Mouse (Mus musculus) adrenal gland, adult (tissue): ENCODE data around the gene Reck.
A peak's percentile ranks its signal among the peaks of the same experiment; 100 is the strongest.

Experiments
- DNase-seq, 2 experiments: peaks; one replicate each; pipeline ENCODE4 v3.0.0; 2022 to 2023; ENCODE audit warnings: low spot score in 1 of 2; ENCODE audit not compliant: inconsistent age in 2 of 2

Reck gene

DNA sequence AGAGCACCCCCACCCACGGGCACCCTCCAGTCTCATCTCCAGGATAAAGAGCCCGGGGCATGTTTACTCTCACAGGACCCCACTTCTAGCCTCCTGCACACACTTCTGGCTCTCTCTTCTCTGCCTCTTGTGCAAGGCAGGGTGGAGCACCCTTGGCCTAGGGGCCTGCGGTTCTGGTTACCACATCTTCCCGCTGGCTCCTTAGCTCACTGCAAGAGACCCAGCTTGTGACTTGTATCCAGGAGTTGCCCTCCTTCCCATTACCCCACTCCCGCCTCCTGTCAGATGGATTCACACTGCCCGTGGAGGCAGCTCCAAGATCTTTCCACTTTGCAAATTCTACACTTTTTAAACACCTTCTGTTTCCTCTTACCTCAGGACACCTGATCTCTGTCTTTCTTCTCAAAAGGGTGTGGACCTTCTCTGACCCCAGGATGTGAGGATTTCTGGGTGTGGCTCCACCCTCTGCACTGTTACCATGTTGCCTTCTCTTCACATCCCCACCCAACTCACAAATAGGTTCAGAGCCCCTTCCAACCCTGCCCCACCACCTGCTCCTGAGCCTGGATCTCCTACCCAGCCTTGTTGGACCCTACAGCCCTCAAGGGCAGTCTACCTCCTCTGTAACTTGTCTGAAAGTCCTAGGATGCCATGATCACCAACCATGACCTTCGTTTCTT lies 90.7 kb downstream of the Reck start:
- DNase-seq: peak in 1 of 2 experiments; percentile 24

DNA sequence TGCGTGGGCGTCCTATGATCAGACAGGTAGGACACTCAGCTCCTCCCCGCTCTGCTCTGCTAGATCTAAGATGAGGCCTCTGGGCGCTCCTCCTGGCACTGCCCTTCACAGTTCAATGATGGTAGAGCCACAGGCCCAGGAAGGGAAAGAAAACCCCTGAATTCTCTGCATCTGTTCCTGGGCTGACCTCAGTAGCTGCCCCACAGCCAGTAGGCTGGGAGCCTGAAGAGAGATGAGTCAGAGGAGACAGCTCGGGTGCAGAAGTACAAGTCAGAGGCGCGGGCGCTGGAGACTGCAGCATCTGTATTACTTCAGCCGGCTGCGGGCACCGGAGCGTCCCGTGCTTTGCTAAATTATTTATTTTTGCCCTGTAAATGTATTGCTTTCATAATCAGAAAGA lies 93.3 kb downstream of the Reck start:
- DNase-seq: peak; percentile 86 to 91

DNA sequence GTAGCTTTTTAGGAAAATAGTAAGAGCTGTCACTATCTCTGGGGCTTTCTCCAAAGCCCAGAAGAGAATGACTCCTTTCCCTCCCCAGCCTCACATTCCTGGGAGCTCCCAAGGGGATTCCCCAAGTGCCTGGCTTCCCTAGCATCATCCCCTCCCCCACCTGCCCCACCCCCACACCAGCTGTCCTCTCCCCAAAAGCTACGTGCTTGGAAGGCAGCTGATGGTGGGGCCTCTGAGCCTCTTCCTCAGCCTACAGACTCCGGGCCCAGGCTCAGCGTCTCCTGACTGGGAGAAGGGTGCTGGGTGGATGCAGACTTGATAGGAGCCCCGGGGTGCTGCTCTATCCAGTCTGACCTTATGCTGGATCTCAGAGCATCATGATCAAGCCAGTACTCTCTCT lies 94.0 kb downstream of the Reck start:
- DNase-seq: no peak

DNA sequence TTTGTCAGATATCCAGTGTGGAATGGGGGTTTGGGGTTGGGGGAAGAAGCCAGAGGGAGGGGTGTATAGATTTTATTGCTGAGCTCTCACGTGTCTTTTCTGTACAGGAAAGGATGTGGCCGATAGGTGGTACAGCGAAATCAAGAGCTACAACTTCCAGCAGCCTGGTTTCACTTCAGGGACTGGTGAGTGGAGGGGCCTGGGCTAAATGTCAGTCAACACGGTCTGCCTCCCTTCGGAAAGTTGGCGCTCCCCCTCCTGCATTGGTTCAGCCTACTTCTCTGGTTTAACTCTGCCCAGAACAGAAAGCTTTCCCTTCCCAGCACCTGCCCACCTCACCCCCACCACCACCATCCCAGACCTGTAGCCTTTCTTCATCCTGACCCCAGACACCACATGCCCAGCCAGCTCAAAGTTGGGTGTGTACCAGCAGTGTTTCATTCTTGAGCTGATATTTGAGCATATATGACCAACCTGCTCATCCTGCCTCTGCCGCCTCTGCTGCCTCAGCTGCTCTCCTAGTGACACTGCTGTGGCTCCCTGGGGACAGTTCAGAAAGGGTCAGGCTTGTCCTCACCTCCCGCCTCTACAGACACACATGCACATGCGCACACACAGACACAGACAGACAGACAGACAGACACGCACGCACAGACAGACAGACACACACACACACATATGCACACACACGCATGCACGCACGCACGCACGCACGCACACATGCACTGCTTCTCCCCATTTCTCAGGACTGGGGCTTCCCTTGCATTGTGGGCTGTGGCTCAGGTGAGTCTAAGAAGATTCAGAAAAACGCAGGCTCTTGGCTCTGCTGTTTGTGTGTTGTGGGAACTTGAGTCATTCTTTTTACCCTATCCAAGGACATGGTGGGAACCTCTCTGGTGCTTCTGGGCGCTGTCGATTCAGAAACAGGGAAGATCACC lies 95.3 kb downstream of the Reck start:
- DNase-seq: peak in 1 of 2 experiments; percentile 27

GRCm38 (mm10) chr4:43971541-43972136 lies 96.3 kb downstream of the Reck start:
- no peak for DNase-seq

GRCm38 (mm10) chr4:43972137-43972591 lies 96.8 kb downstream of the Reck start:
- peak; percentile 58 to 85 for DNase-seq

DNA sequence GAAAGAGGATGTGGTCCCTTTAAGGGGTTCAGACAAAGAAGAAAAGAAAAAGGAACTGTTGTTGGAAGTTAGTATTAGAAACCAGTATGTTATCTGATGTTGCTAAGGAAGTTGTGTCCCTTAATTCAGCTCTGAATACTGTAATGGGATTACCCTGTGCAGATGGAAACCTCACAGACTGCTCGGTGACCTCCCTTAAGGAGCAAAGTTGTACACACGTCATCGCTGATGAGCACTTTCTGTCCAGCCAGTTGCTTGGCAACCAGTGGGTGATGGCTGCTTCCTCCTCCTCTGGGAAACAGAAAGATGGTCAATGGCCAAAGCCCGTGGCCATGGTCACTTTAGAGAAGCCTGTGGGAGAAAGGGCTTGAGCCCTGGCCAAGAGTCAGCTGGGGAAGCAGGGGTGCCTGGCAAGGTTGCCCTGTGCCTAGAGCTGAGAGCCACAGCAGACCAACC lies 98.2 kb downstream of the Reck start:
- DNase-seq: peak; percentile 69 to 85

- DNase-seq: no peak
Measured at GRCm38 (mm10) chr4:43974914-43975616, 99.7 kb downstream of the Reck start.

GRCm38 (mm10) chr4:43976223-43976740 lies 101.0 kb downstream of the Reck start:
- DNase-seq: peak; percentile 12 to 76

- peak; percentile 78 to 90 for DNase-seq
Measured at GRCm38 (mm10) chr4:43978521-43979443, 103.5 kb downstream of the Reck start.

GRCm38 (mm10) chr4:43979746-43980145 lies 104.4 kb downstream of the Reck start:
- peak; percentile 59 to 82 for DNase-seq

- DNase-seq: no peak
Measured at GRCm38 (mm10) chr4:43980236-43980635, 104.9 kb downstream of the Reck start.

DNA sequence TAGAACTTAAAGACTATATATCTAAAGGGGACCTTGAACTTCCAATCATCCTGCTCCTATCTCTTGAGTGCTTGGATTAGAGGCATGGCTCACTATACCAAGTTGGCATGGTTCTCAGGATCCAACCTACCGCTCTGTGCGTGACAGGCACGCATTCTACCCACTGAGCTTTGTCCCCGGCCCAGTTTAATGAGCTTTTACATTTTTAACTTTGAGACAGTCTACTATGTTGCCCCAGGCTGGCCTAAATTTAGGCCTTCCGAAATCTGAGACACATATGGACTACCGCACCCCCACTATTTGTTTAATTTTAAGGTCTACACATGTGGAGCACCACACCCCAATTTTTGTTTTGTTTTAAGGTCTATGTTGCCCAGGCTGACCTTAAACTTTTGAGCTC lies 105.5 kb downstream of the Reck start:
- DNase-seq: no peak

- peak in 1 of 2 experiments; percentile 20 for DNase-seq
Measured at GRCm38 (mm10) chr4:43981251-43981650, 105.9 kb downstream of the Reck start.

DNA sequence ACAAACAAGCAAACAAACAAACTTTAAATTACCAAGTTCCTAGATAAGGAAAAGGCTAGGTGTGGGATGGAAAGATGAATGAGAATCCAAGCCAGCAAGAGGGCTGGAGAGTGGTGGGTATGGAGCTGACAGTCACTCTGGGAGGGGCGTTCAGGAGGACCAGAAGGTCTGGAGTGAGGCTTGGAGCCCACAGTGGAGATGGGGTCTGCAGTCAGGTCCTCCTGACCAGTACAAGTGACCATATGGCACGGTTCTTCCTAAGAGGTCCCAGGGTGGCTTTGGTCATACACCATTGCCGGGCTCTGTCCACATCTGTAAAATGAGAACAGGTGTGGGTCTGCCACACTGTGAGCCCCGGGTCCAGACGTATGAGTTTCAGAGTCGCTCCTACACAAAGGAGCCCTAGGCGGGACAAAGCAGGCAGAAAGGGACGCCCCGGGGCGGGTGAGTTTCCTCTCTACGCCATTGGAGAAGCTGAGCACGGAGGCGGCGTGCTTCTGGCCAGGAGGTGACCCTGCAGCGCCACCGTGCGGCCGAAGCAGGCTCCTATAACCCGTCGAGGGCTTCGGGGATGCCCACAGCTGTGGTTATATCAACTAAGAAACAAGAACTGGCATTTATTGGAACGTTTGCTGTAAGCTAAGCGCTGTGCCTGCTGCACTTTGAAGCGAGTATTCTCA lies 106.9 kb downstream of the Reck start:
- peak; percentile 93 to 98 for DNase-seq

- peak; percentile 6 to 22 for DNase-seq
Measured at GRCm38 (mm10) chr4:43983181-43983580, 107.9 kb downstream of the Reck start, which contains the start of gene Ccin. Gene Ccin (plus strand): TSS chr4:43983483.

DNA sequence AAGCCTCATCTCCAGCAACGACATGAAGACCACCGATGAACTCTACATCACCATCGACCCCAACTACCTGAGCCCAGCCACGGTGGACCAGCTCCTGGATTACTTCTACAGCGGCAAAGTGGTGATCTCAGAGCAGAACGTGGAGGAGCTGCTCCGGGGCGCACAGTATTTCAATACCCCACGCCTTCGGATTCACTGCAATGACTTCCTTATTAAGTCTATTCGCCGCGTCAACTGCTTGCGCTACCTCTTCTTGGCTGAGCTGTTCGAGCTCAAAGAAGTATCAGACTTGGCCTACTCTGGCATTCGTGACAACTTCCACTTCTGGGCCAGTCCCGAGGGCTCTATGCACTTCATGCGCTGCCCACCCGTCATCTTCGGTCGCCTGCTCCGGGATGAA lies 108.4 kb downstream of the Reck start:
- DNase-seq: no peak

- DNase-seq: no peak
Measured at GRCm38 (mm10) chr4:43984326-43984725, 109.0 kb downstream of the Reck start.

DNA sequence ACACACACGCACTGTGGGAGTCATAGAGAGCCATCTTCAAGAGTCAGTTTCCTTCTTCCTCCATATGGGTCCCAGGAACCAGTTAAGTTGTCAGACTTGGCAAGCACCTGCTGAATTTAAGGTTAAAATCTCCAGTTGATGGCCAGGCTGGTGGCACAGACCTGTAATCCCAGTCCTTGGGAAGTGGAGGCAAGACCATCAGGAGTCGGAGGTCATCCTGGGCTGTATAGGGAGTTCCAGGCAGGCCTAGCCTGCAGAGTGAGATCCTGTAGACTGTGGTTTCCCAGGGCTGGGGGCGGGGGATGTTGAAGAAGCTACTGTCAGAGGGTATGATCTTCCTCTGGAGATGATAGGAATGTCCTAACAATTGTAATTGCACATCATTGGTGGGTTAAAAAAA lies 113.6 kb downstream of the Reck start:
- no peak for DNase-seq
